Mouse (Mus musculus) heart, postnatal 36 days (tissue): ENCODE measurements around the gene 1700069L16Rik. TPM values are rescaled to one million over a fixed set of nuclear protein-coding genes. Genes with fewer than 3 reads are reported as not detected.

Experiments
- DNase-seq, 2 experiments: peaks; one replicate each; pipeline ENCODE4 v3.0.0; 2021 to 2022
- intact Hi-C: fragments of 180-260 bp; cut with DNase I; formaldehyde crosslinking; loops from one replicate; pipeline ENCODE4 v1.15.1; 2025
- total RNA-seq, 2 experiments: library from RNA; stranded (reverse); gene quantifications; 2 replicates each; pipeline ENCODE4 v1.2.3; 2021

The 1700069L16Rik gene
- total RNA-seq, 2 experiments from 2014 or later: not detected

GRCm38 (mm10) chr5:113694000-113694399, 30.6 kb downstream of the 1700069L16Rik start:
- intact Hi-C loops: no loop called here
- no peak for DNase-seq

DNA sequence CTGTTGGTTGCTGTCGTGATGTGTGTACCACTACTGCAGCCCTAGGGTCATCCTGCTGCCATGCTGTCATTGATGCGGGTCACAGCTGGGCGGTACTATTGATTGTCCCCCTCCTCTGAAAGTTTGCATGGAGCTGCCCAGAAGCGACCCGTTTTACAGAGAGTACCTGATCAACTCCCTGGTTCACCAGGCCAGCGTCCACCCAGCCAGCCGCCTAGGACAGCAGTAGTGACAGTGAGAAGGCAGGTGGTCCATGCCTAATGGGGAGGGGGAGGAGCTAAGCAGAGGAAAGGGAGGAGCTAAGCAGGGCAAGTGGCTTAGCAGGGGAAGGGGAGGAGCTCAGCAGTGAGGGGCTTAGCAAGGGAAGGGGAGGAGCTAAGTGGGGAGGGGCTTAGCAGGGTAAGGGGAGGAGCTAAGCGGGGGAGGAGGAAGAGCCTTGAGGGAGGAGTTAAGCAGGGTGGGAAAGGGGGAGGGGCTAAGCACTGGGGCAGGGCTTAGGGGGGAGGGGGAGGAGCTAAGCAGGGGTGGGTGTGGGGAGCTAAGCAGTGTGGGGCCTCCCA, 31.3 kb downstream of the 1700069L16Rik start:
- intact Hi-C loops: no loop called here
- DNase-seq: no peak

DNA sequence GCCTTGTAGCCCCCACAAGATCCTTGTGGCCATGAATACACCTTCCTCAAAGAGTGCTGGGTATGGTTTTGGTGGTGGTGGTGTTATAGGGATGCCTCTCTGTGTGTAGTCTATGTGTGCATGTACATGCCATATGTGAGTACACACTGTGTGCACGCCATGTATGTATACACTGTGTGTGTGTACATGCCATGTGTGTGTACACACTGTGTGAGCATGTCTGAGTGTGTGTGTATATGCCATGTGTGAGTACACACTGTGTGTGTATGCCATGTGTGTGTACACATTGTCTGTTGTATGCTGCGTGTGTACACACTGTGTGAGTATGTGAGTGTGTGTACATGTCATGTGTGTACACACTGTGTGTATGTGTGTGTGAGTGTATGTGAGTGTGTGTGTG, 33.7 kb downstream of the 1700069L16Rik start:
- DNase-seq: no peak
- intact Hi-C loops: no loop called here

- no peak for DNase-seq
Measured at GRCm38 (mm10) chr5:113690069-113690548, 34.5 kb downstream of the 1700069L16Rik start.

DNA sequence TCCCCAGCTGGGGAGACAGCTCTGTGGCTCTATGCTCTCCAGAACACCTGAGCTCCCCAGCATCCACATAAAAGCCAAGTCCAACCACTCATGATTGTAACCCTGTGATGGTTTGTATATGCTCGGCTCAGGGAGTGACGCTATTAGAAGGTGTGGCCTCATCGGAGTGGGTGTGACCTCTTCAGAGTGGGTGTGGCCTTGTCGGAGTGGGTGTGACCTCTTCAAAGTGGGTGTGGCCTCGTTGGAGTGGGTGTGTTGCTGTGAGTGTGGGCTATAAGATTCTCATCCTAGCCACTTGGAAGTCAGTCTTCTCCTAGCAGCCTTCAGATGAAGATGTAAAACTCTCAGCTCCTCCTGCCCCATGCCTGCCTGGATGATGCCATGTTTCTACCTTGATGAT, 37.1 kb downstream of the 1700069L16Rik start:
- no peak for DNase-seq
- intact Hi-C loops: no loop called here

More at GRCm38 (mm10) chr5:113690069-113690548, 34.5 kb downstream of the 1700069L16Rik start:
- intact Hi-C loops: no loop called here

GRCm38 (mm10) chr5:113685471-113685870, 39.1 kb downstream of the 1700069L16Rik start:
- DNase-seq: no peak
- intact Hi-C loops: no loop called here

DNA sequence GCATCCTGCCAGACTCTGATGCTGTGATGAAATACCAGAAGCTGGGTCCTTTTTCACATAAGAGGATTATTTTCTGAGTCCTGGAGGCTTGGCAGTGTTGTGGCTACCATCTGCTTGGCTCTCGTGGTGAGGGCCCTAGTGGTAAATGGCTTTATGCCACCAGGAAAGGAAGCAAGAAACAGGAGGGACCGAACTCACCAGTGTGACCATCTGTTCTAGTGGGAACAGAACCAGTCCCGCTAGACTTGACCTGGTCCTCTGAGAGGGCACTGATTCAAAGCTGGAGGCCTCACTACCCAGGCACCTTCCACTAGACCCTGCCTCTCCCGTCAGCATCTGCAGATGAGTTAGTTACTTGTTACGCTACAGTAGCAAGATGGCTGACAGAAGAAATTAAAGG, 41.3 kb downstream of the 1700069L16Rik start:
- no peak for DNase-seq
- intact Hi-C loops: no loop called here

GRCm38 (mm10) chr5:113682472-113682871, 42.1 kb downstream of the 1700069L16Rik start:
- intact Hi-C loops: no loop called here
- DNase-seq: no peak

DNA sequence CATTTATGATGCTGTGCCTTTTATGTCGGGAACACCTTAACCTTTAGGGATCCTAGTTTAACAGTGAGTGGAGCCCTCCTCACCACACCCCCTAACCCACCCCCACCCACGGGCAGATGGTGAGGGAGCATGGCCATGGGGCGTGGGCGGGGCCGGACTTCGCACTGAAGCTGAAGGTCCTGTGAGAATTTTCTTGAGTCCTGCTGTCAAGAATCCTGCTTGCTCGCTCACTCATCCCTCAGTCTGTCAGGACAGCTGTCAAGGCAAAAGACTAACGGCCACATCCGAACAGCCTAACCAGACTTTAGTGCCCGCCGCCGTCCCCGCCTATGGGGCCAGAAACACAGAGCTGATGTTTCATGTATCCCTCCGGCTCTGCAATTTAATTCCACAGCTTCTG, 43.4 kb downstream of the 1700069L16Rik start:
- no peak for DNase-seq
- intact Hi-C loops: no loop called here

DNA sequence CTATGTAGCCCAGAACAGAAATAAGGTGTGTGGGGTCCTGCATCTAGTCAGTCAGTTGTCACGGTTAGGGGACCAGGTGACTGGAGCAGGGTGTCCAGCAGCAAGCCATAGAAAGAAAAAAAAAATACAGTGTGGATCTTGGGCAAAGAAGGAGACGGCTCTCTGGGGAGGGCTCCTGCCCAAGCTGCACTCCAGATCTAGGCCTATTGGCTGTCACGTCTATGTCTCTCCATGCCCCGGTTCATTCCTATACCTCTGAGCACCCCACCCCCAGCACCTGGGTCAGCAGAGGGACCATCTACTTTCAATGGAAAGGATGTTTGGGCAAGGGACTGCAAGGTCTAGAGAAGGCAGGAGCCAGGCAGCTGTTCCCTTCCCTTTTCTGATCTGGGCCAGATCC, 45.1 kb downstream of the 1700069L16Rik start:
- intact Hi-C loops: loop anchor here (5.0 kb wide), 1 partner anchor 43 kb away; the partner anchor contains the start of gene 1700069L16Rik
- DNase-seq: no peak

DNA sequence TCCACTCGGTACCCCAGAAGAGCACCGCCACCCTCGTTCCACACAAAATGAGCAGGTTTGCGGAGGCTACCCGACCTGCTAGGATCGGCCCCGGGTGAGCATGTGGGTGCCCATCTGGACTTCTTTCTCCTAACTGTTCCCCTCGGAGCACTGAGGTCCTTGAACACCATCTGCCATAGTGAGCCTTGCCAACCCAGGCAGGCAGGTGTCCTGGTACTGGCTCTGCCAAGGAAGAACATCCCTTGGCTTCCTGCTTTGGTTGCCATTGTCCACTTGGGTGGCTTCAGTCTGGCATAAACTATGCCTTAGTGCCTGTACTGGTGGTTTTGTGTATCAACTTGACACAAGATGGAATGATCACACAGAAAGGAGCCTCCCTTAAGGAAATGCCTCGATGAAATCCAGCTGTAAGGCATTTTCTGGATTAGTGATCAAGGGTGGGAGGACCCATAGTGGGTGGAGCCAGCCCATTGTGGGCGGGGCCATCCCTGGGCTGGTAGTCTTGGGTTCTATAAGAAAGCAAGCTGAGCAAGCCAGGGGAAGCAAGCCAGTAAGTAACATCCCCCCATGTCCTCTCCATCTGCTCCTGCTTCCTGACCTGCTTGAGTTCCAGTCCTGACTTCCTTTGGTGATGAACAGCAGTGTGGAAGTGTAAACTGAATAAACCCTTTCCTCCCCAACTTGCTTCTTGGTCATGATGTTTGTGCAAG, 45.7 kb downstream of the 1700069L16Rik start:
- DNase-seq: no peak
- intact Hi-C loops: loop anchor here (5.0 kb wide), 1 partner anchor 43 kb away; the partner anchor contains the start of gene 1700069L16Rik

GRCm38 (mm10) chr5:113677541-113677940, 47.0 kb downstream of the 1700069L16Rik start:
- no peak for DNase-seq
- intact Hi-C loops: loop anchor here (5.0 kb wide), 1 partner anchor 45 kb away; the partner anchor contains the start of gene 1700069L16Rik

DNA sequence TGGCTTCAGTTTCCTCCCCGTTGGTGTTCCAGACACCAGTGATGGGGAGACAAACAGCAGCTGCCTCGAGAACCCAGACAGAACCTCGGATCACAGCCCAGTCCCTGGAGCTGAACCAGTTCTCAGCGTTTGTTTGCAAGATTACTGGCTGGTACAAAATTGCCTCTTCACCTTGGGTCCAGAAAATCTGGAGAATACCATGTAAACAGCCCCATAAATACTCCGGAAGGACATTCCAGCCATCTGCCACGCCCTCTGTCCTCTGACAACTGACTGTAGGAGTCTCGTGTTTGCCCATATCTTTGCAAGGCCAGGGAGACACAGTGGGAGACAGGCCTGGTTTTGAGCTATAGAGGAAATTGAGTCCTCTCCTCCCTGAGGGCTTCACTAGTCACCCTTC, 49.7 kb downstream of the 1700069L16Rik start:
- DNase-seq: peak in 1 of 2 experiments; percentile 39
- intact Hi-C loops: loop anchor here (5.0 kb wide), 1 partner anchor 47 kb away; the partner anchor contains the start of gene 1700069L16Rik

DNA sequence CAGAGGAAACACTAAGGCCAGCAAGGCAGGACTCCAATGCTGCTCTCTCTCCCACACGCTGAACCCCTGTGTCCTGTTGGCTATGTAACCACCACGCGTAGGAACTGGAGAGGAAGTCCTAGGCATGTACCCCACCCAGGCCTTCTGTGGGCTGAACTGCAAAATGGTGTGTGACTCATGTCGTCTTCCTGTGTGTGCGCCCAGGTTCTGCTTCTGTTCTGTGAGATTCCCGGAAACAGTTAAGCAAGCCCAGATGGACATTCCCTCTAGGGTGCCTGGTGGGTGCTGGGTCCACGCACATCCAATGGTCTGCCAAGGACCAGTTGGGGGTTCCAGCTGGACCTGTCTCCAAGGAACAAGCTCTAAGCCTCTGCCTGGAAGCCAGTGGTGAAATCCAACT, 52.1 kb downstream of the 1700069L16Rik start:
- intact Hi-C loops: no loop called here

DNA sequence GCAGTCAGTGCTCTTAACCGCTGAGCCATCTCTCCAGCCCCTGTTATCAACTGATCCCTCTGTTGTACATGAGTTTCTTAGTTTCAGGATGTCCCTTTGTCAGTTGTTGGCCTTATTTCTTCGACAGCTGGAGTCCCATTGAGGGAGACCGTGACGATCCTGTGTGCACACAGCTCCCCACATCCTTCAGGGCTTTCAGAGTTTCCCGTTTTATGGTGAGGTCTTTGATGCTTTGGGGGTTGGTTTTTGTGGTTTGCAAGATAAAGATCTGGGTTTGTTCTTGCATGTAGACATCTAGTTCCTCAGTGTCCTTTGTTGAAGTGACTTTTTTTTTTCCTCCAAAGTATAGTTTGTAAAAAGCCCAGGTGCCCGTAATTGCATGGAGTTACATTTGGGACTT, 54.0 kb downstream of the 1700069L16Rik start:
- intact Hi-C loops: no loop called here
- DNase-seq: no peak

More for the DNA sequence above, 52.1 kb downstream of the 1700069L16Rik start:
- peak; percentile 64 to 74 for DNase-seq

- intact Hi-C loops: no loop called here
- no peak for DNase-seq
Measured at GRCm38 (mm10) chr5:113670110-113670509, 54.5 kb downstream of the 1700069L16Rik start.

GRCm38 (mm10) chr5:113664629-113665195, 59.9 kb downstream of the 1700069L16Rik start:
- intact Hi-C loops: no loop called here
- DNase-seq: no peak

DNA sequence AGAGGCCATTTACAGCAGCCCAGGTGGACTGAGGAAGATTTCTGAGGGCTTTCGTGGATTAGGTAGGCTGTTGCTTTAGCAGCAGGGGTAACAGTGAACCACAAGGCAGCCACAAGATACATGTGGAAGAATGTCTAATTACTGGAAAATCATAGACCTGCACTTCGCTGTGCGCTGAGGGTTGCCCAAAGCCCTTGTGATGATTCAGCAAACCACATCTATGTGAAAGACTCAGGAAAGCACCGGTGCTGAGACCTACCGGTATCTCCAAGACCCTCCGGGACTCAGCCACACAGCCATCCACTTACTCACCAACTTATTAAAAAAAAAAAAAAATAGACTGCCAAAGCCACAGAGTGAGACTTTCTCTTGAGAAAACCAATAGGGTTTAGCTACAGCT, 60.4 kb downstream of the 1700069L16Rik start:
- DNase-seq: no peak
- intact Hi-C loops: no loop called here

DNA sequence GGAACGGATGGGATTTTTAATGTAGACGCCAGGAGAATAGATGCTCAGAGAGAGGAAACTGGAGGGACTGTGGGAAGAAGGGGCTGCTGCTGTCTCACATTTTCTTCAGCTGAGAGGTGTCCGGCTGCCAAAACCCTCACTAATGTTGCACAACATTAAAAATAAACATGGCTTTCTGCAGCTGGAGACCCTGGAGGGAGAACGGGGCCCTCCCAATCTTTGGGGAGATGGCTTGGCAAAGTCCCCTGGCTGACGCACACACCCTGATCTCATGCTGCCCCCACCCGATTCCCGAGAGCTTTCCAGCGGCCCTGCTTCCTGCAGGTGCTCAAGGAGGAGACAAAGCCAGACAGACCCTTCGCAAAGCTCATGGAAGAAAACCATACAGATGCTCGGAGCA, 63.7 kb downstream of the 1700069L16Rik start:
- intact Hi-C loops: no loop called here
- peak; percentile 79 to 83 for DNase-seq

- DNase-seq: no peak
- intact Hi-C loops: loop anchor here (5.0 kb wide), 1 partner anchor 67 kb away; the partner anchor contains the start of gene 1700069L16Rik
Measured at GRCm38 (mm10) chr5:113654821-113655220, 69.8 kb downstream of the 1700069L16Rik start.

DNA sequence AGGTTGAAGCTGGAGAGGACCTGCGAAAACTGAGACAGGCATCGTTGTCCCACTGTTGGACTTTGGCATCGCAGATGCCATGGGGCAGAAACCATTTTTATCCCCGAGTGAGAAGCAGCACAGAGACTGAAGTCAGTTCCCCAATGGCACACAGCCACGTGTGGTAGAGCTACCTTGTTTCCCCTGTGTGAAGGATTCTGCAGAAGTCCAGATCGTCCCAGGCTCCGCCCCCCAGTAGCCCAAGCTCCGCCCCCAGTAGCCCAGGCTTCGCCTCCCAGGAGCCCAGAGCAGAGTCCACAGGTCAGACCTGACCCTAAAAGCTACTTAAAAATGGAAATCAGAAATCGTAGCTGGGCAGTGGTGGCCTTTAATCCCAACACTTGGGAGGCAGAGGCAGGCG, 70.4 kb downstream of the 1700069L16Rik start:
- DNase-seq: no peak
- intact Hi-C loops: loop anchor here (5.0 kb wide), 1 partner anchor 68 kb away; the partner anchor contains the start of gene 1700069L16Rik
